Mouse (Mus musculus) kidney, postnatal 4 days (tissue): Measurements from ENCODE around the gene Nampt.
"Not testable (repeated sequence)": the region's sequence is repeated elsewhere in the genome, so short reads cannot be mapped to it uniquely, and the experiment has no call there.

ENCODE experiments used
- DNase-seq, 2 experiments: peaks; one replicate each; pipeline ENCODE4 v3.0.0; 2021; ENCODE audit warnings: mixed read lengths in 2 of 2

The Nampt gene

DNA sequence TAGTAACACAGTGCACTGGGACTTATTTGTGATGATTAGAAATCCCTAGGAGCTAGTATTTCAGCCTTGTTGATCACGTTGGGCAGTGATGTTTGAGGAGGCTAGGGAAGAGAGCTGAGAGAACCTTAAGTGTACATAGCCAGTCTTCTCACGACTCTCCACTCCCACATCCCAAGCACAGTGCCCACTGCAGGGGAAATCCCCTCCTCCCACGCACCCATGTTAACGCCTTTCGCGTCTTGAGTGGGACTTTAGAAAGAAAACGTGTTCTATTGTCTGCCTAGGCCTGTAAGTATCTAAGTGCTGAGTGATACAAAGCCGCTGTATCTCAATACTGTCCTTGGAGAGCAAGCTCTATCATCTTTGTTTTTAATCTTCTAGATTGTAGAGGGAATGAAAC, 27.0 kb downstream of the Nampt start:
- DNase-seq, result no peak

DNA sequence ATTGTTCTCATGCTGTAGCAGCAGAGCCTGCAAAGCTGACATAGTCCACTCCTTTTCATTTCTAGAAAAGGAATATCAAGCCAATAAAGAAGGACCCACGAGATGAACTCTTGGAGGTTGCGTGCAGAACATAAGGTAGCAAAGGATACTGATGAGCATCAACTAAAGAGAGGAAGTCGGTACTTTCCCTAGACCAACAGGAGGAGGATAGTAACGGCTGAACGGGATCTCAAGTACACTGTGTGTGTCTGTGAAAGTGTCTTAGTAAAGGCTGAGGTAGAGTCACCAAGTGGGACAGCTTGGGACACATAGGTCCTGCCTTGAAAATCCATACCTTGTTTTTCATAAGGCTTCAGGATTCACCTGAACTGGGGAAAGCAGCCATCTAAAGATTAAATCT, 34.4 kb downstream of the Nampt start:
- DNase-seq, result no peak

DNA sequence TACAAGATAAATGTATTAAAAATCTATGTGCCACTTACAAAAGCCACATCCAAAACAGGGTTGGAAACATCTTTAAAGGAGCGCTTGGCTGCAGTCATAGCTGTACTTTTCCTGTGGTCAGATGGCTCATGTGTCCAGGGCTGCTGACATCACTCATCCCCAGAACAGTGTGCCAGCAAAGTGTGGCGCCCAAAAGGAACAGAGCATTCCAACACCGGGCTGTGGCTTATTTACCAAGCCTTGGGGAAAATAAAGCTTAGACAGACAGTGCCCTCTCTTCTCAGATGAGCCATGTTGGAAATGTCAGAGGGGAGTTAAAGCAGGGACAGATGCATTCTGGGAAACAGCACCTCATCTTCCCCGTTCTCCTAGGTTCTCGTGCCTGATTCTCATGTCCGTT, 35.5 kb downstream of the Nampt start:
- no peak for DNase-seq

DNA sequence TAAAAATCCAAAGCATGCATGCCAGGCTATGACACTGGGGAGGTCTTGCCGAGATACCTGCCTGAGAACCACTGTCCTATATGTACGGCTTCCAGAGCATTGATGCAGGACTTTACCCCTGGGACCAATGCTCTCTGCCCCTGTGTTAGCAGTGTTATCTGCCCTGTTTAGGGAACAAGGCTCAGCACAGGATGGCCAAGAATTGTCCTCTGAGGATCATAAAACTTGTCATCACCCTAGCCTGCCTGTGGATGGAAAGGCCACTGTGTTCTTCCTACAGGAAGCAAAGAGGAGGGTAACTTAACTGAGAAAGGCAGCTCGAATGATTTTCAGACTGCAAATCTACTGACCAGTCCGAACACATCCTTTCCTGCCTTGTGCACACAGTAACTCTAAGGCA, 36.1 kb downstream of the Nampt start:
- no peak for DNase-seq

DNA sequence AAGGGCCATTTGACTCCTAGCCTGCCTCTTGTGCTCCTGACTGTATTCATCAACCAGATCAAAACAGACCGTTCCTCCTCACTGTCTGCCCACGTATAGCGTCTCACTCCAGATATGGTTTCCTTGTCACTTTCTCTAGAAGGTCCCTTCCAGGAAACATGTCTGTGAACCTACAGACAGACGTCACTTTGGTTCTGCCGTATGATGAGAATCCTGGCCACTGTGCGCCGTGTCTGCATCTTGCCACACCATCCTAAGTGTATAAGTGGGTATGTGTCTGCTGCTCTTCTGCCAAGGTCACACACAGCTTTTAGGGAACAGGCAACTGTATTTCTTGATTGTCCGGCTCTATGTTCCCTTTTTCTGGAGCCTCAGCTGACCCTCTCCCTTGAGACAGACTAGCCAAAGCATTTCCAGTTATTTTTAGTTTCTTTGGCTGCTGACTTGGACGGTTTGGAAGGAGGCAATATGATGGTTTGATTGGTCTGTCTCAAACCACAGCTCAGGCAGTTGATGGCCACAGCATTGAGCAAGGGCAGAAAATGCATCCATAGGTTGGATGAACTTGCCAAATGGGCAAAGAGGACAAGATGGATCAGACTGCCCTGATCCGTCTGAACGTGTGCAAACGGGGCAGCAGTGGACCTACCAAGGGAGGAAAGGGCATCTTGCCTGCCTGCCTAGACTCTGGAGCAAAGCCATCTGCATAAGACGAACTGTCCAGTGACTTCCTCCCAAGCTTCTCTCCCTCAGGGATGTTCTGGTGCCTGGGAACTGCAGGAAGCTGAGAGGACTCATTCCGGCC, 37.6 kb downstream of the Nampt start:
- DNase-seq, result no peak

DNA sequence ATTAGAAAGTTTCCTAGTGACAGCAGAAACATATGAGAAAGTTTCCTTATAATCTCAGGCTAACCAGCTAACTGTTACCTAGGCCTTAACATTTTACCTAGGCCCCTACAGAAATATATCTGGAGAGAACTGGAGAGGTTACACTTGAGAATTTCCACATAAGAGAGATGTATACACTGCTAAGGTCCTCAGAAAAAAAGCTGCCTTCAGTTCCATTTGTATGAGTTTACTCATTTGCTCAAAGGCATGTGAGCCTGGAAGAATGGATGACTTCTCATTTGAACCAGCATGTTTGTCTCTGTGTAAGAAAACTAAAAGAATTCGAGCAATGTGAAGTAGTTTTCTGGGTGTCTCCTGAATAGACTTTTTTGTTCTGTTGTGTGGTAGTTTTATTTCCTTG, 39.1 kb downstream of the Nampt start:
- DNase-seq, result no peak

DNA sequence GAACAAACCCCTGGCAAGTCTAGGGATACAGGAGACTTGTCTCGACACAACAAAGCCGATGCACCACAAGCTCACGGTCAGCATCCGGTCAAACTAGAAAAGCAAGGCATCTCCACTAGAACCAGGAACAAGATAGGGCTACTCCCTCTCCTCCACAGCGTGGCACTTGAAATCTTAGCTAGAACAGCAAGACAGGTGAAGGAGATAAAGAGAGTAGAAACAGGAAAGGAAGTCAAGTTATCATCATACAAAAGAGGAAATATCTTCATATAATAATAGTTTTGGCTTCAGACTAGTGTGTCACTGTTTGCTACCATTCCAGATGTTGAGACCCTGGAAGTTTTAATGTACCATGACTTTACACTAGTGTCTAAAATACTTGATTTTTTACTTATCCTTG, 41.5 kb downstream of the Nampt start:
- no peak for DNase-seq

DNA sequence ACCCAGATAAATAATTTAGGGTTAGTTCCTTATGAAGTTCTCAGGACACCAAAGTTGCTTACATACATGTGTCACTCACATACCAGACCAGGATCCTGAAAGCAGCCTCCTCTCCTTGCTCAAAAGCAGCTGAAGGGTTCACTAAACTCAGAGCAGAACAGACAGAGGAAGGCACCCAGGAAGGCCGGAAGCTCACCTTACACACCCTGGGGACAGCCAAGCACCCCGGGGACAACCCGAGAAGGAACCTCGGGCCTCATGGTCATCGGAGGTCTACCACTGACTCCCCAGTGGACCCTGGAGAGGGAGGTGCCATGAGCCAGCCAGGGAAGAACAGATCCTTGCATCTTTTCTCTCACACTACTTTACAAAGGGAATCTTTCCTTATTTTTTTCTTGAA, 51.5 kb downstream of the Nampt start:
- no peak for DNase-seq

DNA sequence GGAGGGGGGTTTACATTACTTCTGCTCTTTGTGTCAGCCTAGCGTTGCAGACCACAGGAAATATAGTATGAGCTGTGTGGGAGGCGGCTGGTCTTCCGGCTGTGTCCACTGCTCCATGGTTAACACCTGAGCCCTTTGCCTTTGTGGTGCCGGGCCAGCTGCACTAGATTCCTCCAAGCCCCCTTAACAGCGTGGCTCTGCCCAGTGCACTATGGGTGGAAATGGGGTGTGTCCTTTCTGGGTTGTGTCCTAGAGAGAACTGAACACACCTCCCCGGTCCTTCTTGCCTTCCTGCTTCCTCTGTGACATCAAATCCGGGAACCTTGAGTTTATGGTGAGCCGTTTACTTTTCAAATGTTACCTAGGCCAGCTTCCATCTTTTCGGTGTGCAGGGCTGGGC, 58.2 kb downstream of the Nampt start:
- DNase-seq, result no peak

DNA sequence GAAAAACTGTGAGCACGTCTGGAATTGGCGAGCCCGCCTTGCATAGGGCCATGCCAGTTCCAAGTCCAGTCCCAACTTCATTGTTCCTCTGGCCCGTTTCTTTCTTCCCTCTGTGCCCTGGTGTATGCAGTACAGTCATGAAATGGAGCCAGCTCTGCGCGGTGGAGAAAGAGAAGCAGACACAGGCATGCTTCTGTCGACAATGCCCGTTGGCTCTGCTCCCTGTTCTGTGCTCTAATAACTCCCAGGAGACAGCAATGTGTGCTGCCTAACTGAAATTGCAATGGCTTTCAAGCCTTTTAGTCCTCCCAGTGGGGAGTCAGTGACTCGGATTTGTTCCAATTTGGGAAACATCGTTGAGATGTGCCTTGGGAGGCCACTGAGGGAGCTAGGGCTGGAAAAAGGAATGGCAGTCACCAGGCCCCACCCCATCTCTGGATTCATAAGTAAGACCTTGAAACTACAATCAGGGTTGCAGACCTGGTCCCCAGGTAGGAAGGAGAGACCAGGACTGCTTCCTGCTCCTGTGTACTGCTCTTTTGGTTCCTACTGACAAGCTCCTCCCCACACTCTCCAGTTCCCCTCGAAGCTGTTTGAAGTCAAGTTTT, 58.7 kb downstream of the Nampt start:
- DNase-seq, result no peak

DNA sequence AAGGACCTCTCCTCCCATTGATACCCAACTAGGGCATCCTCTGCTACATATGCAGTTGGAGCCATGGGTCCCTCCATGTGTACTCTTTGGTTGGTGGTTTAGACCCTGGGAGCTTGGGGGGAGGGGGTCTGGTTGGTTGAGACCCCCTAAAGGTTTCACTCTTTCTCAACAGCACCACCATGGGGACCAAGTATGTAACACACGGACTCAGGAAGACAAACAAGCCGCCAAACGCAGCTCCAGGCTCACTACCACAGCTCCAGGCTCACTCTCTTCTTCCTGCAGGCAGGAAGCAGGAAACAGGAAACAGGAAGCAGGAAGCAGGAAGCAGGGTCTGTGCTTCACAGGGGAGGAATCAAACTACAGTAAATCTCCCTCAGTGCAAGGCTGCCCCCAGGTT, 60.0 kb downstream of the Nampt start:
- DNase-seq, result no peak

DNA sequence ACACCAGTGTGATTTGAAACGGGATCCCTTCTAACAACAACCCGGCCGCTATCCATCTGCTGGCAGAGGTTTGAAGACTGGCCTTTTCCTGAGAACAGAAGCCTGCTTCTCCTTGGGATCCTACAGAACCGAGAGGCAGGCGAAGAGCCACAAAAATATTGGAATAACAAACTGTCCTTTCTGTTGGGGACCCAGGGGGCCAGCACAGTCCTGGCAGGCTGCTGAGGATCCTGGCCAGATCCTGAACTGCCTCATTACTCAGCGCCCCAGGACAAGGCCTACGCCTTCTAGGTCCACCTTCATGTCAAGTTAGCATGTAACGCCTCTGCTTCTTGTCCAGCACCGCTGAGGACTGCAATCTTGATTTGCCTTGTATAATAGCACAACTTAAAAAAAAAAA, 65.0 kb downstream of the Nampt start:
- DNase-seq, result no peak

DNA sequence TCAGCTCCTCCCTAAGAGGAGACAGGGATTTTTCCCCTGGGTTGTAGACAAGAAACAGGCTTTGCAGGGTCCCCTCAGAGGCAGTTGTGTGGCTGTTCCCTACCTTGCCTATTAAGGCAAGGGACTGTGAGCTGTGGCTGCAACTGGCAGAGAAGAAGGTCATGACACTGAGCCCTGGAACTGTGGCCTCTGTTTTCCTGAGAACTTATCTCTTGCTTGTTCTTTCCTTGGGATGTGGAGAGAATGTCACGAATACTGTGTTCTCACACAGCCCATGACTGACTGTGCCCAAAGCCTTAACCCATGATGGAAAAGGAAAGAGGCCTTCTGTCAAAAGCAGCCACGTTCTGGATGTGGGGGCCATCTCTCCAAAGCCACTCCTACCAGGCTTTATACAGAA, 65.7 kb downstream of the Nampt start:
- no peak for DNase-seq

DNA sequence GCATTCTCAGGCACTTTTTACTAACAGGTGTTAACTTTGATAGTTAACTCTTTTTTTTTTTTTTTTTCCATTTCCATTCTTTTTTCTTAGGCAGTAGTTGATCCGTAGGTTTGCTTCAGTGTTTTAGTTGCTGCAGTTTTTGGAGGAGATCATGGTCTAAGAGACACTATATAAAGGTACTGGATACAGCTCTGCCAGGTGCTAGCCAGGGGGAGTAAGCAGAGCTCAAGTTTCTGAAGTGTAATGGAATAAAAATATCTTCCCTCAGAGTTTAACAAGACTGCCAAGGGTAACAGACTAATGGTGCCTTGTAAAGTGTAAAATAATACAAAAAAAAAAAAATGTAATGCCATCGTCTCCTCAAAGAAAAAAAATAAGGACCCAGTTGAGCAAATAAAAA, 67.0 kb downstream of the Nampt start:
- DNase-seq, result no peak

DNA sequence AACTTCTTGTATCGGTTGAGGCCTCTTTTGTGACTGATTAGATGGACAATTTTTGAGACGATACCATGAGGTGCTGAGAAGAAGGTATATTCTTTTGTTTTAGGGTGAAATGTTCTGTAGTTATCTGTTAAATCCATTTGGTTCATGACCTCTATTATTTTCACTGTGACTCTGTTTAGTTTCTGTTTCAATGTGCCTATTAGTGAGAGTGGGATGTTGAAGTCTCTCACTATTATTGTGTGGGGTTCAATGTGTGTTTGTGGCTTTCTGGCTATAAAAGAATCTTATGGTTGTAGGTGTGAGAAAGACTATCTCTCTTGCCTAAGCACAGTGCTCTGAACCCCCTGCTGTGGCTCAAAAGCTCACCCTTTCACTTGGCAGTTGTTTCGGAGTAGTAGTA, 68.9 kb downstream of the Nampt start:
- no peak for DNase-seq

DNA sequence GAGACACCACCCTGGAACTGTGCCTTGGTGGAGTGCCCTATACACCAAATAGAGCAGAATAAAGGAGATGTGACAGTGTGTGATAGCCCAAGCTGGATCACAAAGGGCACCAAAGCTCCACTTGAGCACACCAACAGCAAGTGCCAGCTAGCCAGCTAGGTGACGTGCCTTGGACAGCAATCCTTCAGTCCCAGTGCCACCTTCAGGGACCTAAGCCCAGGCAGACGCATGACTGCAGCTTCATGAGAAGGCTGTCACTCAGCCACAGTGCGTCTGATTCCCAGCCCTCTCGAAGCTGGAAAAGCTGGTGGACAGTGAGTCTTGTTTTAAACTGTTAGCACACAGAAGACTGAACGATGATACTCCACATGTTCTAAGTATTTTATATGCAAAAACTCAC, 70.5 kb downstream of the Nampt start:
- DNase-seq, result no peak

DNA sequence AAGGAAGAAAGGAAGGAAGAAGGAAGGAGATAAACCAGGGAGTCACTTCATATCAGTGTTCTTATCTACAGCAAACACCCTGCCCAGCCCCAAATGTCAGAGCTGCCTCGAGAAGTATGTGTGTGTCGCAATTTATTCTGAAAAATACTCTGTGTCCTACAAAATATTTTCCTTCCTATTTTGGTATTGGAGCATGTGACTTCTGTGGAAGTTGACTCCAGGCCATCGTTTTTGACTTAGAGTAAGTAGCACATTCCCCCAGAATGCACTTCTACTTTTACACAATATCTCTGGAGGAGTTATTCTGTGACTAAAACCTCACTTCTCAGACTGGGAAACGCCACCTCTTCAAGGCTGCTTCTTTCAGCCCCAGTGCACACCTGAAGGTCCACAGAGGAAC, 71.1 kb downstream of the Nampt start:
- DNase-seq, result no peak

DNA sequence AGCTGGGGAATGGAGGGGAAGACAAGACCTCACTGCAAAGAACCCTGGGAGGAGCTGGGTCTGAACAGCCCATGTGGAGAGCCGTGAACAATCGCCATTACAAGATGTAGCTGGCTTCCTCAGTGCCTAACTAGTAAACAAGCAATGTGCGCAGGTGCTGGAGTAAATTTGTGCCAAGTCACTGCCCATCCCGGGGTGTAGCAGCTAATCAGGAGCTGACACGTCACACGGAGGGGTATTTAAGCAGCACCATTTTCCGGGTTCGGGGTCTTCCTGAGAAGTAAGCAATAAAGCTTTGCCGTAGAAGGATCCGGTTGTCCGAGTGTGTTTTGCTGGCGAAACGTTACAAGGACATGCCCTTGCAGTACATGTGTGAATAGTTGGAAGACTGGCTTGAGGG, 71.9 kb downstream of the Nampt start:
- not testable (repeated sequence) for DNase-seq

DNA sequence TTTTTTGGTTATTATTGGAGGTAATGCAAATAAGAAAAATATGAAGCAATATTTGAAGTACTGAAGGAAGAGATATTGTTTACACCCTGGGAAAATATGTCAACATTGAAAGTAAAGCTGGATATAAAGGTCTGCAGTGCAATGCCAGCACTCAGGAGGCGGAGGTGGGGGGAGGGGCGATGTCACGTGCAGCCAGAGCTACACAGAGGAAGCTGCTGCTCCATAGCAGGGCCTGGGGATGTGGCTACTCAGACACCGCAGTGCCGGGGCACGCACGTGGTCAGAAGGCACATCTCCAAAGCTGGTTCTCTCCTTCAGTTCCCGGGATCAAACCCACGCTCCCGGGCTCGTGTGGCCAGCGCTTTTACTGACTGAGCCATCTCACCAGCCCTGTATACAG, 73.9 kb downstream of the Nampt start:
- peak; percentile 47 to 53 for DNase-seq

DNA sequence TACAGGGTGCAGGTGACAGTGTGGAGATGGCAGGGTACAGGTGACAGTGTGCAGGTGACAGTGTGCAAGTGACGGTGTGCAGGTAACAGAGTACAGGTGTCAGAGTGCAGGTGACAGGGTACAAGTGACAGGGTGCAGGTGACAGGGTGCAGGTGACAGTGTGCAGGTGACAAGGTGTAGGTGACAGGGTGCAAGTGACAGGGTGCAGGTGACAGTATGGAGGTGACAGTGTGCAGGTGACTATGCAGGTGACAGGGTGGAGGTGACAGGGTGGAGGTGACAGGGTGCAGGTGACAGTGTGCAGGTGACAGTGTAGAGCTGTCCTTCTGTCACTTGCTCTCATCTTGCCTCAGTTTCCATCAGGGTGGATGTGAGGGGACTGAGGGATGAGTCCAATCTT, 76.5 kb downstream of the Nampt start:
- DNase-seq, result no peak

DNA sequence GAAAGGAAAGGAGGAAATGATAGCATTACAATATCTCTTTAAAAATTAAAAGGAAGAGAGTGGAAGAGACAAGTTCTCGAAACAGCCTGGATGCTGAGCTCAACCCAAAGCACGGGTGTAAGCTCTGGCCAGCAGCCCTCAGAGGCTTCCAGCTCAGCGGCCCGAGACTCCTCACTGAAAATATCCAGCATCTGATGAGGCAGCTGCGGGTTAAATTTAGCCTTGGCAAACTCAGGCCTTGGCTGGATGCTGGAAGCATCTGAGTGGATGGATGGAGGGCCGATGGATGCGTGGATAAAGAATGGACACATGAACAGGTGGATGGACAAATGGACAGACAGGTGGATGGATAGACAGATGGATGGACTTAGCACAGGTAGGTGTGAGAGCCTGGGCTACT, 77.2 kb downstream of the Nampt start:
- DNase-seq, result no peak

DNA sequence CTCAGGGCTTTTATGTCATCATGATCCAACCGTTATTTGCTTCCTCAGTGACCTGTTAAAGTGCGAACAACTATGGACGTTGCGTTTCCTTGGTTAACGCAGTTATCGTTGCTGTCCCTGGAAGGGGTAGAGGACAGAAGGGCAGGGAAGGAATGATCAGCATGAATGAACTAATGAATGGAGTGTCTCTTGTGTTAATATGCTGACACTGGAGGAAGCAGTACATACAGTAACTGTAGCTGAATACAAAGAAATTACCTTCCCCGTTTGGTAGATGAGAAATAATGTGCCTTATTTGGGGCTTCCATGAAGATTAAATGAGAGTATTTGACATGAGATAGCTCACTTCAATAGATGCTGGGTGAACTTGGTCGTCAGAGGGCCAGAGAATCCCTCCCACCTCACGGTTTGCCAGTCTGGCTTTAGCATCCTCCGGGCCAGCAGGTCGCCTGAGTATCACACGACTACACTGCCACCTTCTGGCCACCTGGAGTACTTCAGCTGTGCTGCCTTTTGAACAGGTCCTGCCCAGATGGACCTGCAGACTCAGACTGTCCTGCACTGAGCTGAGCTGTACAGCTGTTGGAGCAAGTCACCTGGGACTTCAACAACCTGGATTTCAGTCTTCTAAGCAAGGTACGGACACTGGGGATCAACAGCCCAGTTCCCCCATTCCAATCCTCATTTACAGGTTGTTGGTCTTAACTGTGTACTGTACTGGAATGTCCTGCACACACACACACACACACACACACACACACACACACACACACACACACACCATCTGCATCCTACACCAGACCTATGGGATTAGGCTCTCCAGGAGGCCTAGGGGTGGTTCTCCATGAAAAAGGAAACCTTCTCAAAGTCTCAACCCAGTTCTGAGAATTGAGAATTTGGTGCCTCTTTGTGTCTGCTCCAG, 78.1 kb downstream of the Nampt start:
- DNase-seq, result peak; percentile 92 to 93

DNA sequence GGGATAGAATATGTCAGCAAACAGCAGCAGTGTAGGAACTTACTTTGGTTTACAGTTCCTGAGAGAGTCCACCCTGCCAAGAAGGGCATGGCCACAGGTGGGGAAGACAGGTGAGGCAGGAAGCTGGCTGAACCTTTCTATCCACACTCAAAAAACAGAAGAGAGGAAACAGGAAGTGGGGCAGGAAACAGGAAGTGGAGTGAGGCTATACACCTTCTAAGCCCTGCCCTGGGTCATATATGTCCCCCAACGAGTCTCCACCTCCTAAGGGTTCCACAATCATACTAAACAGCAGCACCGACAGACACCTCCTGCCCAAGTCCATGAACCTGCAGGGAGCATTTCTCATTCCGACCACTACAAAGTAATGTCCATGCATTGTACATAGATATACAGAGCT, 81.7 kb downstream of the Nampt start:
- DNase-seq, result no peak
